ENCODE assay signal across 10 mouse cellular contexts in genomic region chr3:21524426-21524937, GRCm38 (mm10).
DNase-seq lines count a peak whose midpoint lies in the region; ATAC-seq lines count a peak whose summit lies in the region.
"Had no signal": no experiment of that assay in that cellular context is flagged by ENCODE, and none has a peak within 500 bp of the region (broad histone marks: within the 10 kb centered on the region; RNA-seq: fewer than 3 reads in every experiment).

No protein-coding gene starts in this region.

- no peak for DNase-seq in neural tube, embryonic 10.5 days (ENCODE audit: extremely low spot score, low spot score)
- peak; percentile 19 for DNase-seq in gastrocnemius, postnatal 10 days
- DNase-seq in hindbrain, embryonic 14.5 days (ENCODE audit: low spot score), result peak; percentile 48
- DNase-seq in skeletal muscle tissue, adult 2 months (ENCODE audit: low read depth, low spot score), result peak; percentile 53
- no peak for DNase-seq in kidney, postnatal 36 days
- no peak for DNase-seq in adrenal gland, adult 8-10 months

- no peak overlapping the region for H3K4me2 ChIP-seq in neural tube, embryonic 13.5 days
- no peak overlapping the region for H3K4me2 ChIP-seq in hindbrain, embryonic 14.5 days (replicated peaks)
- H3K4me2 ChIP-seq: limb, embryonic 12.5 days had no signal

- H3K9me3 ChIP-seq in neural tube, embryonic 13.5 days, result peaks cover 5% of the 10 kb centered on the region; the same call in 1 of the 2 replicates
- peaks cover 12% of the 10 kb centered on the region for H3K9me3 ChIP-seq in hindbrain, embryonic 14.5 days (ENCODE audit: control insufficient read depth, low read length)
- H3K9me3 ChIP-seq: G1E had no signal

- peak overlapping the region; percentile 49; the same call in 1 of the 2 replicates for H3K27ac ChIP-seq in neural tube, embryonic 13.5 days (replicated peaks)
- peak overlapping the region; percentile 6; the same call in 1 of the 2 replicates for H3K27ac ChIP-seq in hindbrain, embryonic 14.5 days
- H3K27ac ChIP-seq: limb, embryonic 12.5 days had no signal

- no peaks in the 10 kb centered on the region for H3K27me3 ChIP-seq in neural tube, embryonic 13.5 days
- no peaks in the 10 kb centered on the region for H3K27me3 ChIP-seq in hindbrain, embryonic 14.5 days (ENCODE audit: control insufficient read depth, insufficient read depth, low read length)
- H3K27me3 ChIP-seq: limb, embryonic 12.5 days had no signal

- 24% methylated on average over 1 of the region's 1 CpGs for WGBS in neural tube, embryonic 13.5 days
- 20% methylated on average over 1 of the region's 1 CpGs for WGBS in hindbrain, embryonic 14.5 days

- ATAC-seq in neural tube, embryonic 13.5 days (ENCODE audit: low read depth), result peak; percentile 32; the same call in 1 of the 2 replicates
- ATAC-seq in hindbrain, embryonic 14.5 days (ENCODE audit: low FRiP score), result peak; percentile 84
- no peak for ATAC-seq in monocyte, adult 5-6 weeks (replicated peaks; ENCODE audit: insufficient number of reproducible peaks, low FRiP score, low TSS enrichment, poor library complexity, severe bottlenecking)

- peaks cover 7% of the 10 kb centered on the region for H3K4me1 ChIP-seq in neural tube, embryonic 13.5 days (replicated peaks)
- H3K4me1 ChIP-seq in hindbrain, embryonic 14.5 days (replicated peaks; ENCODE audit: control insufficient read depth, insufficient read depth, low read length), result no peaks in the 10 kb centered on the region
- H3K4me1 ChIP-seq: limb, embryonic 12.5 days had no signal

- no peak overlapping the region for H3K4me3 ChIP-seq in neural tube, embryonic 13.5 days
- no peak overlapping the region for H3K4me3 ChIP-seq in hindbrain, embryonic 14.5 days (replicated peaks; ENCODE audit: low read length)
- H3K4me3 ChIP-seq: limb, embryonic 12.5 days had no signal

- H3K36me3 ChIP-seq in neural tube, embryonic 13.5 days, result no peaks in the 10 kb centered on the region
- no peaks in the 10 kb centered on the region for H3K36me3 ChIP-seq in hindbrain, embryonic 14.5 days (replicated peaks; ENCODE audit: control insufficient read depth, insufficient read depth)
- H3K36me3 ChIP-seq: G1E; limb, embryonic 12.5 days had no signal

- no peak overlapping the region for H3K9ac ChIP-seq in neural tube, embryonic 13.5 days
- no peak overlapping the region for H3K9ac ChIP-seq in hindbrain, embryonic 14.5 days
- H3K9ac ChIP-seq: limb, embryonic 12.5 days had no signal

Comparison
In these comparisons a context has a peak if more than half of its experiments do, and no peak if none do; other contexts are left out.
1. DNase-seq: peak in gastrocnemius, postnatal 10 days (single experiment), hindbrain, embryonic 14.5 days (single experiment) and skeletal muscle tissue, adult 2 months (single experiment); none in neural tube, embryonic 10.5 days (single experiment), kidney, postnatal 36 days (0 of 2) and adrenal gland, adult 8-10 months (single experiment).